Mouse (Mus musculus): ENCODE measurements at regions not wholly inside any gene's neighbourhood (a gene's known extent, or its start where the extent isn't known, plus 50 kb on each side); places are given as distances from the start of the nearest gene placed in this dataset.

GRCm38 (mm10) chr14:105779760-105780159, 116.9 kb downstream of the Spry2 start:
- no peak for DNase-seq (ENCODE audit: low read depth, low spot score)

DNA sequence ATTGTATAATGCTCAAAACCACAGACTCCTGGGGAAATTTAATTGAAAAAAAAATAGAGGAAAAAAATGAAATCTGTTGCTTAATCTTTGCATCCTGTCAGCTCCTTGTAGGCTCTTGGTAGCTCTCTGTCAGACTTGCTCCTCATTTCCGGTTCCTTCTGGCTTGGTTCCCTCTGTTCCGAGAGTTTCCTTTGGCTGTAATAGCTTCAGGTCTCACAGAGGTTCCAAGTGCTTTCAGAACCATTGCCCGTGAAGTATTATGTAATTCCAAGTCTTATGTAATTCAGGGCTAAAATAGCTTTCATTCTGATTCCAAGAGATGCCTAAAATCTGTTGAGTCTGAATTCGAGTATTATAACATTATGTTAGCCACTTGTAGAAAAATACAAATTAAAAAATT, 117.3 kb downstream of the Spry2 start:
- no peak for DNase-seq (ENCODE audit: low read depth, low spot score)

- no peak for DNase-seq (ENCODE audit: low read depth, low spot score)
Observed at GRCm38 (mm10) chr14:105773674-105774073, 122.9 kb downstream of the Spry2 start.

DNA sequence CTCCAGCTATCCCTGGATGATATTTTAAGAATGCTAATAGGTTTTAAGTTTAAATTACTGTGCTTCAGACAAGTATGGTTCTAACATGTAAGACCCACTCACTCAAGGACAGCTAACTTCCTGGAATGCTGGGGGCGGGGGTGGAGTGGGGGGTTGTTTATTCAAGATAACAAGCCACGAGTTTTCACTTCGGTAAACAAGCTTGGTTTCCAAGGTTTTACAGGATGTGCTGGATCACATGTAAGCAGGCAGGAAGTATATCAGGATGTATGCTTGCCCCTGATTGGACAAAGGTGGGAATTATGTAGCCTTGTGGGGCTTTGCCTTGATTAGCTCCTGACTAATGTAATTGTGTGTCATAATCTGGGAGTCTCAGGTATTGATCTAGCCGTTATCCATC, 129.5 kb downstream of the Spry2 start:
- no peak for DNase-seq (ENCODE audit: low read depth, low spot score)

GRCm38 (mm10) chr14:105752509-105753375, 143.9 kb downstream of the Spry2 start:
- DNase-seq (ENCODE audit: low read depth, low spot score) = no peak

DNA sequence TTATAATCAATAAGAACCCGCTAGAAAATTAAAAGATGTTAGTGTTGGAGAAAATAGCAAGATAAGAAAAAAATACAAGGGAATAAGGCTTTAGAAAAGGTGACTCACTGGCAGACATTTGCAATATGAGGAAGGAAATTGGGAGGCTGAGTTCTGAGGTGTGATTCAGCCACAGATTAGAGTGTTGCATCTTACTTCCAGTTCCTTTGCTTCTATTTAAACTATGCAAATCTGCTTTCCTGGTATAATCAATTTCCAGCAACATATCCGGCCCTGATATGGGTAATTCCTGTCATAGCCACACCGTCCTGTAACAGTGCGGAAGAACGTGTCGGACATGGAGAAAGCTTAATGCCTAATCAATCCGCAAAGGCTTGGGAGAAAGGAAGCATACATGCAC, 144.9 kb downstream of the Spry2 start:
- no peak for DNase-seq (ENCODE audit: low read depth, low spot score)

GRCm38 (mm10) chr14:105744578-105744977, 152.0 kb downstream of the Spry2 start:
- no peak for DNase-seq (ENCODE audit: low read depth, low spot score)

DNA sequence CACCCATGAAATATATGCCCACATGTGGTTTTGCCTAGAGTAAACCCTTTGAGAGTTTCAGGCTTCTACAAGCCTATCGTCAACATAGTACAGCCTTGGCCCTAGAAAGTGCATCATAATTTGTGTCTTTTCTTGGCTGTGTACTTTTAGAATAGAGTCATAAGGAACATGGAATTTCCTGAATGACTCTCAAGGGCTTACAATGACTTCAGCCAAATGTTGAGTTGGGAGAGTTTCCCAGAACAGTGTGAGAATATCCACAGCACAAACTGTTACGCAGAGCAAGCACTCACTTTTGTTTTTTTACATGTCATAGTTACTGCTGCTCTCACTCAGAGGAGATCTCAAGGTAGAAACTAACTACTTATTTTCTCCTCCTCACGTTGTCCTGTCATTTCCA, 152.5 kb downstream of the Spry2 start:
- DNase-seq (ENCODE audit: low read depth, low spot score) = no peak

- no peak for DNase-seq (ENCODE audit: low read depth, low spot score)
Observed at GRCm38 (mm10) chr14:105740889-105741288, 155.7 kb downstream of the Spry2 start.

DNA sequence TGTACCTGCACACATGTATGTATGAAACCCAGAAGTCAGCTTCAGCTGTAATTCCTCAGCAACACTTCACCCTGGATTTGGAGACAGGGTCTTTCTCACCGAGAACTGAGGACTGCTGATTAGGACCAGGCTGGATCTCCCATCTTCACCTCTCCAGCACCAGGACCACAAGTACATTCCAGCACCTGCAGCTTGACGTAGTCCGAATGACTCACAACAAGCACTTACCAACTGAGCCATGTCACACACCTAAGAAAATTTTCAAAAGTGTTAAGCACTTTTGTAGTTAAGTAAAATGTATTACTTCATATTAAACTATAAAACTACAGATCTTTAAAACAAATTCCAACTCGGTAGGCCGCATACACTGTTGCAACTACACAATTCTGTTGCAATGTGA, 158.1 kb downstream of the Spry2 start:
- no peak for DNase-seq (ENCODE audit: low read depth, low spot score)

DNA sequence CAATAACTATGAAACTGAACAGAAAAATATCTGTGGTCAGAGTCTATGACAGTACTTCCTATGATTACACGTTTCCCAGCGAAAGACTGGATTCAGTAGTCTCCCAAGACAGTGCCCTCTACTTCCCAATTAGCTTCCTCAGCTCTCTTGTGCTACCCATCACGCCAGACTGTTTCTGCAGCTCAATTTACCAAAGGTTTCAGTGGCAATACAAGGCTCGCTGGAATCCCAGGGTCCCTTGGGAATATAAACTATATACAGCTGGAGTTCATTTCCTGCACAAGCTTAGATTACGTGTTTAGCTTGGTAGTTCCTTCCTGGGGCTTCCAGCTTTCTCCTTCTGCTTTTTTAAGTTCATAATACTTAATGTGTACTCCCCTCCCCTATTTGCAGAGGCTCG, 160.3 kb downstream of the Spry2 start:
- peak; percentile 36 for DNase-seq (ENCODE audit: low read depth, low spot score)

- no peak for DNase-seq (ENCODE audit: low read depth, low spot score)
Observed at GRCm38 (mm10) chr14:105734291-105734690, 162.3 kb downstream of the Spry2 start.

DNA sequence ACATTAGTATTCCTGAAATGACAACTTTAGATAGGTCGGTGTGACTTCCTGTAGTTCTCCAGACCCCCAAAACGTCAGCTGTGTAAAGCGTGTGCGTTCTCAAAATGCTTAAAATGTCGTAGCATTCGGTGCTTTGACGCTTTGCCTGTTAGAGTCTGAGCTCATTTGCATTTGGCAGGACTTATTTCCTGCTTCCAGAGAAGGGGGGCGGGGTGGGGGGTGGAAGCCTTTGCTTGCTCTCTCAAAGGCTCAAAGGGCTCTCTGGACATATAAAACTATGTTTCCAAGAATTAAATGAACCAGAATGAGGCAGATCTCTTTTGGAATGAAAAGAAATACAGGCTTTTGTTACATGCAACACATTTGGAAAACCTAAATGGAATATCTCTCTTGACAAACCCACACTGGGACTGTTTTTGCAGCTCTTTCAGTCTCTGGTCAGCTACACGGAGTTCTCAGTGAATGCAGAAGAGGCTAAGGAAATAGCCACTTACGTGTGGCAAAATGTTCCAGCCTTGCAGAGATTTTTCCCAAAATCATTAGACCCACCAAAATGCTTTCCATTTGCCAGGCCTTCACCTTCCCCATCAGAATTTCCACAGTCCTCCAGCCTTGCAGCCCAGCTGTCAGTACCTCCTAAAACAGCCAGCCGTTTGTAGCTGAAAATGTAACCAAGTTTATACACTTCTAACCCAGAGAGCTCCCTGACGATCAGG, 163.4 kb downstream of the Spry2 start:
- DNase-seq (ENCODE audit: low read depth, low spot score) = no peak

DNA sequence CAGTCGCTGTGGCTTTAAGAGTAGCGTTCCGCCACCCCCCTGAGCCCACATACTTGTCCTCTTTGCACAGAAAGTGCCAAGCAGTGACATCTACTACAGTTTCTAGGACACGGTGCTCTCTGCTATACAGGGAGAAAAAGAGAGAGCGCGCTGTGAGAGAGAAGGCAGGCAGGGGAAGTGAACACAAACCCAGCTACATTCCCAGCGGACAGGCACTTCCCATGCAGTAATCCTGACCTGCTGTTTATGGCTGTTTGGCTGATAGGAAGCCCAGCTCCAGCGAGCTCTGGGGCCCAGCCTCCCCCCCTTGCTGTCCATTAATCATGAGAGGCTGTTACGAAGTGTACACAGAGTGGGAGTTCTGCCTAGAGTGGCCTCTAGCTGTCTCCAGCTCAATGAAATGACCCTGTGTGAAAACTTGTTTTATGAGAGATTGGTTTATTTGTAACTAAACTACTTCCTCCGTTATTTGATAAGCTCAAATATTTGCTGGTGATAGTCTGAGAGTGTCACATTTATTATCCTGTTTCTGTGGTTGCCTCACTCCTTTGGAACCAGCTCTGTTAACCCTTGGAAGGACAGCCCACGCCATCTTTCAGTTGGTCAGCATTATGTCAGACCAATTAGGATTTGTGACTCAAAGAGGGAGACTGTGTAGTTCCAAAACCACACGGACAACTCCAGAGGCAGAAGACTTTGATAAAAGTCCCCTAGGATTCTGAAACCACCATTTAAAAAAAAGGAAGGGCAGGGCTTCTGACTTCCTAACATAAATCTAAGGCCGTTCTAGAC, 164.2 kb downstream of the Spry2 start:
- DNase-seq (ENCODE audit: low read depth, low spot score) = peak; percentile 84

DNA sequence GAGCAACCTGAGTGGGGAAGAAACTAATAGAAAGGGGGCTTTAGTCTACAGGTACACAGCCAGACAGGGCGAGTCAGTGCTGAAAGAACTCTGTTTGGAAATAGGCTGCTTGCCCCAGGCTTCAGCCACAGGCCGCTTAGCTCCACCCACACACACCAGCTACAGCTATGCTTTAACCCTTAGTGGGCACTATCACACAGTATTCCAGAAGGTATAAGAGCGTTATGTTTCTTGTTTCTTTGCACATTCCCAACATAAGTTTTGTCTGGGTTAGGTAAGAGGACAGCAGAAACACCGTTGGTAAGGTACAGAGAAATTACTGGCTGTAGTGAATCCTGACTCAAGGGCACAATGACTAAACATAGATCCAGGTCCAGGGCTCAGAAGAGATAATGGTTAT, 165.8 kb downstream of the Spry2 start:
- DNase-seq (ENCODE audit: low read depth, low spot score) = no peak

- DNase-seq (ENCODE audit: low read depth, low spot score) = no peak
Observed at GRCm38 (mm10) chr14:105728841-105729240, 167.8 kb downstream of the Spry2 start.

- DNase-seq (ENCODE audit: low read depth, low spot score) = no peak
Observed at GRCm38 (mm10) chr14:105725741-105726140, 170.9 kb downstream of the Spry2 start.

- DNase-seq (ENCODE audit: low read depth, low spot score) = no peak
Observed at GRCm38 (mm10) chr14:105722923-105723322, 173.7 kb downstream of the Spry2 start.

- DNase-seq (ENCODE audit: low read depth, low spot score) = no peak
Observed at GRCm38 (mm10) chr14:105721576-105721975, 175.0 kb downstream of the Spry2 start.

DNA sequence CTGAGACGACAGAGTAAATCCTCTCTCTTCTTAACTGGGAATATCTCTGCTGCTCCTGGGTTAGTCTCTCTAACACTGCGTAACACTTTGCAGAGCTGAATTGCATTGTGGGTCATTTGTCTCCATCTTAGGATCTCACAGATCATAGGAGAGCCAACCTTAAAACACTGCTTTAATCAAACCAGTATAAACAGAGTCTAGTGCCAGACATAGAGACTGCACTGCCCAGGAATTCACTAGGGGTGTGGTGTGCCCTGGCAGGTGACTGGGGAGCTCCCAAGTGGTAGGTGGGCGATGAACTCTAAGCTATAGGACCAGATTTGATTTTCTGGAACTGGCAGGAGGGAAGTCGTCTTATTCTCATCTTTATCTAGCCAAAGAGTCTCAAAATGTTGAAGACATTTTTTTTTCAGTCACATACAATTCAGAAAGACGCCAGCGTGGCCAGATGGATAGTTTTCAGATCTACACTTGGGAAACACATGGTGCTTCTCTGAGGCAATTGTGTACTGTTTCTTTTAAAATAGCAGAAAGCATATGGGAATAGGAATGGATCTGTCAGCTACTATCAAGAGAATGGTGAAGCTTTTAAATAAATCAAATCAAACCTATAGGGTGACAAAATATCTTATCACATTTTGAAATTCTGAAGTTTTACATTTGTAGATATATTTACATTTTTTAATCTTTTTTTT, 175.7 kb downstream of the Spry2 start:
- no peak for DNase-seq (ENCODE audit: low read depth, low spot score)

DNA sequence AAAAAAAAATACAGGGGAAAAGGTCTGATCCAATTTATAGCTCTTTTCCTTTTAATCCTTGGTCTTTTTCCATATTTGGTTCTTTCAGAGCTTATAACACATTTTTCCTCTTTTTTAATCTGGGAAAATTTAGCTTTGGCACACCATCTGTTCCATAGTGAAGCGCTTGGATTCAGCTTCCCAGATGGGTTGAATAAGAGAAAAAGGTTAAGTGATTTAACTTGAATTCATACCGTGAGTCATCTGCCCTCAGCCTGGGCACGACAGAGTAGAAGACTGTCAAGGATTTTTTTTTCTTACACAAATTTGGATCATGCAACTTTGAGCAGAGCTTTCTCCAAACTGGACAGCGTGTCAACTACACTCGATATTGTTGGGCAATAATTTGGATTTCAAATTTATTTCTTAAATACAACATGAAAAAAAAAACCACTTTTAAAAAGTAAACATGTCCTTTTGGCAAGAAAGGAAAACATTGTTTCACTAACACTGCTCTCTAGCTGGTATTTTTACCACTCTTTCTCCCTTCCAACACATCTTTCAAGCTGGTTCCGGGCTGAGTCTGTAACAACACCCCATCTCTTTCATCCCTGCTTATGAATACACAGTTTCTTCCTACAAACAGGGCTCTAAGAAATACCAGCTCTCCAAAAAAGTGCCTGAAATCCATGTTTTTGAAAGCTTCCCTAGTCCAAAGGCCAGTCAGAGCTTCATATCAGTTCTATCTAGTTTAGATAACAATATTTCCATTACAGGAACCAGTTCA, 177.8 kb downstream of the Spry2 start:
- DNase-seq (ENCODE audit: low read depth, low spot score) = no peak
